Mouse (Mus musculus): ENCODE results near the gene Bend6. TPM values are rescaled to one million over a fixed set of nuclear protein-coding genes. Genes with fewer than 3 reads are reported as not detected.
"Not testable (repeated sequence)": the region's sequence is repeated elsewhere in the genome, so short reads cannot be mapped to it uniquely, and the experiment has no call there.

Bend6 gene
- total and polyA plus RNA-seq, 2 experiments from 2014 or later: 96.7 to 124 TPM

DNA sequence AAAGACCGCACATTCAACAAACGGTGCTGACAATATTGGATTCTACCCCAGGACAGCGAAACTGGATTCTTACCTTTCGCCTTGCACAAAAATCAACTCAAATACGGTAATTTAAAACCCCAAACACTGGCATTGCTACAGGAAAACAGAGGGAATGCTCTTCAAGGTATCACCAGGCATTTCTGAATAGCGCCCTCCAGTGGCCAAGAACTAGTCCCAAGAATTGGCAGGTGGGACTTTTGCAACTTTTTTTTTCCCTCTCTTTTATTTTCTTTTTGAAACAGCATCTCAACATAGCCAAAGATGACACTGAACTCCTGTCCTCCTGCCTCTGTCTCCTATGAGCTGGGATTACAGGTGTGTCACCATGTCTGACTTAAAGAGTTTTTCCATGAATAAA is 31.9 kb downstream of the Bend6 start:
- Histone ChIP-seq H3K4me2 (ENCODE audit: low read depth) (no peak overlapping the region), H3K4me1 (ENCODE audit: insufficient read depth) (no peaks in the 10 kb centered on the region), H3K9me3 (ENCODE audit: low read length) (no peaks in the 10 kb centered on the region), H3K9ac (no peak overlapping the region), H3K27me3 (ENCODE audit: insufficient read depth, low read length) (no peaks in the 10 kb centered on the region), H3K4me3 (ENCODE audit: low read depth, low read length) (no peak overlapping the region), H3K27ac (ENCODE audit: low read depth, low read length) (no peak overlapping the region), H3K36me3 (ENCODE audit: insufficient read depth) (no peaks in the 10 kb centered on the region)
- WGBS: 54% methylated on average over 6 of the region's 6 CpGs
- DNase-seq (peak; percentile 20), ATAC-seq (no peak)
- TF ChIP-seq CTCF (IDR thresholded peaks at IDR 0.05; ENCODE audit: low read depth): peak; percentile 48

DNA sequence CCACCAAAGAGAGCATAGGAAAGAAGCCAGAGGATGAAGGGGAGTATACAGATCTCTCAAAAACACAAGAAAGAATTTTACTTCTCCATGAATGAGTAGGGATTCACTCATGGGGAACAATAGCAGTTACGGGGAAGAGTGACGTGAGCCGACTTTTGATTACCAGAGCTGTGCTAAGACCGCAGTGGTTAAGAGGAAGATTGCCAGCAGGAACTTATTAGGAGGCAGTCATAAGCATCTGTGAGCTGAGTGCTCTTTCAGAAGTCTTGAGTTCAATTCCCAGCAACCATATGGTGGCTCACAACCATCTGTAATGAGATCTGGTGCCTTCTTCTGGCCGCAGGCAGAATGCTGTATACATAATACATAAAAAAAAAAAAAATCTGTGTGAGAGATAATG is 34.1 kb downstream of the Bend6 start:
- no peaks in the 10 kb centered on the region for H3K27me3 ChIP-seq (ENCODE audit: insufficient read depth, low read length)
- H3K4me3 ChIP-seq (ENCODE audit: low read depth, low read length): no peak overlapping the region
- peak; percentile 50 for DNase-seq
- peak; percentile 50; the same call in 1 of the 2 replicates for ATAC-seq
- no peak overlapping the region for H3K27ac ChIP-seq (ENCODE audit: low read depth, low read length)
- TF ChIP-seq CTCF (IDR thresholded peaks at IDR 0.05; ENCODE audit: low read depth): no peak
- H3K36me3 ChIP-seq (ENCODE audit: insufficient read depth): no peaks in the 10 kb centered on the region
- no peaks in the 10 kb centered on the region for H3K9me3 ChIP-seq (ENCODE audit: low read length)
- no peak overlapping the region for H3K4me2 ChIP-seq (ENCODE audit: low read depth)
- H3K4me1 ChIP-seq (ENCODE audit: insufficient read depth): no peaks in the 10 kb centered on the region
- WGBS: 60% methylated on average over 5 of the region's 5 CpGs
- no peak overlapping the region for H3K9ac ChIP-seq

DNA sequence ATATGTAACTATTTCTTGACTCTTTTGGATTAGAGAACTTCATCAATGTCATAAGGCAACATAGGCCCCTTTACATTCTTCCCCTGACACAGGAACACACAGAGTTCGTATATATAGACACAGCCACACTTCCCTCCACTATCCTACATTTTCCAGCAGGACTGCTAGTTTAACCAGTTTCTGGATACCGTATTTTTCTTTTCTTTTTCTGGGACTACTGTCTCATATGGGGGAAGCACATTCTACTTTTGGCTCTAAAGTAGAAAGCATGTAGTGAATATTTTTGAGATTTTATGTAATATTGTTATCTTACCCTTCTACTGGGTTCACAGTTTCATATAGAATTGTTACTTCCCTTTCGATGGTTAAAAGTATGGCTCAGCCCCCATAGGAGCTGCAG is 38.2 kb downstream of the Bend6 start:
- no peak overlapping the region for H3K4me2 ChIP-seq (ENCODE audit: low read depth)
- no peak for TF ChIP-seq CTCF (IDR thresholded peaks at IDR 0.05; ENCODE audit: low read depth)
- ATAC-seq (no peak), DNase-seq (no peak)
- H3K4me3 ChIP-seq (ENCODE audit: low read depth, low read length): no peak overlapping the region
- 88% methylated on average over 3 of the region's 3 CpGs for WGBS
- H3K4me1 ChIP-seq (ENCODE audit: insufficient read depth): no peaks in the 10 kb centered on the region
- H3K27ac ChIP-seq (ENCODE audit: low read depth, low read length): no peak overlapping the region
- no peaks in the 10 kb centered on the region for H3K27me3 ChIP-seq (ENCODE audit: insufficient read depth, low read length)
- no peaks in the 10 kb centered on the region for H3K9me3 ChIP-seq (ENCODE audit: low read length)
- no peaks in the 10 kb centered on the region for H3K36me3 ChIP-seq (ENCODE audit: insufficient read depth)
- H3K9ac ChIP-seq: no peak overlapping the region

DNA sequence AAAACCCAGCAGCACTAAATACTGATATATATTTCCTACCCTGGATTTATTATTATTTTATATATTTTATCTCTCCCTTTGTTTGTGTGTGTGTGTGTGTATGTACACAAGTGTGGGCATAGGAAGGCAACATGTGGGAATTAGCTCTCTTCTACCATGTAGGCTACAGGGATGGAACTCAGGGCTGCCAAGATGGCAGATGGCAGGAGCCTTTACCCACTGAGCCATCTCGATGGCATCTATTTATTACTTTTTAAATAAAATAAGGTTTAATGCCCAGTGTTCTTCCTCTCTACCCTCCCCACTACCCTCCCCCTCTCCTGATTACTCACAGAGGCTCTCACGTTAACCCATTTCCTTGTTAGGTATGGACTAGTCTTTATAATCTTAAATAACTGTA is 38.6 kb downstream of the Bend6 start:
- ATAC-seq (no peak), DNase-seq (no peak)
- no peak overlapping the region for H3K27ac ChIP-seq (ENCODE audit: low read depth, low read length)
- H3K9me3 ChIP-seq (ENCODE audit: low read length): no peaks in the 10 kb centered on the region
- H3K36me3 ChIP-seq (ENCODE audit: insufficient read depth): no peaks in the 10 kb centered on the region
- WGBS: 77% methylated on average over 2 of the region's 2 CpGs
- H3K27me3 ChIP-seq (ENCODE audit: insufficient read depth, low read length): no peaks in the 10 kb centered on the region
- no peak for TF ChIP-seq CTCF (IDR thresholded peaks at IDR 0.05; ENCODE audit: low read depth)
- H3K4me2 ChIP-seq (ENCODE audit: low read depth): no peak overlapping the region
- H3K9ac ChIP-seq: no peak overlapping the region
- H3K4me1 ChIP-seq (ENCODE audit: insufficient read depth): no peaks in the 10 kb centered on the region
- H3K4me3 ChIP-seq (ENCODE audit: low read depth, low read length): no peak overlapping the region

DNA sequence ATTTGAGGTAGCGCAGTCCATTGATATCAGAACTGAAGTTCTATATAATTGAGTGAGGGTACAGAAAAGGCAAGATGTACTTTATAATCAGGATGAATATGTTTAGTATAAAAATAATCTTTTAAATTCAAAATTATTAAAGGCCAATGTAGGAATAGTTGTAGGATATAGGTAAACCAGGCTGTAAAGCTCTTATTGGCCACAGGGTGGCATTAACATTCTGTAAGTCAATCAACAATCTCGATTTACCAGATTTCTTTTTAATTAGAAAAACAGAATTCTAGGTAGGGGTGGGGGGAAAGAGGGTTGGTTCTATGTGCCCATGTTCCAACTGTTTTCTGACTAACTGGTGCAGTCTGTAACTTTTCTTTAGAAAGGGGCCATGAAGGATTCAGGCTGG is 60.8 kb downstream of the Bend6 start:
- 96% methylated on average over 2 of the region's 2 CpGs for WGBS
- H3K27ac ChIP-seq (ENCODE audit: low read depth, low read length): no peak overlapping the region

DNA sequence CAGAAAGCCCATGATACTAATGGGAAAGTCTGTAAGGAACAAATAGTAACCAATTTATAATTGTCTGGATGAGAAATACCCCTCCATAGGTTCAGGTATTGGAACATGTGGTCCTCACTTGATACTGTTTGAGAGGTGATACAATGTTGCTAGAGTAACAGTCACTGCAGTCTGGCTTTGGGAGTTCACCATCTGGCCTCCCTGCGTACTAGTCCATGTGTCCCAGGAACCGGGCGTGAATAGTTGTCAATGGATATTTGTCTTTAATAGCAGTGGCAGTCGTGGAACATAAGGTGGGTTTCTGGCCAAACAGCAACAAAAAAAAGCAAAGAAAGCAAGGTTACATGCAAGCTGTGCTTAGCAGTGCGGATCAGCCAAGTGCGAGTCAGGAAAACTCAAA is 63.8 kb downstream of the Bend6 start:
- Histone ChIP-seq H3K36me3 (ENCODE audit: insufficient read depth) (no peaks in the 10 kb centered on the region), H3K4me3 (ENCODE audit: low read depth, low read length) (no peak overlapping the region), H3K27me3 (ENCODE audit: insufficient read depth, low read length) (no peaks in the 10 kb centered on the region), H3K9me3 (ENCODE audit: low read length) (no peaks in the 10 kb centered on the region), H3K27ac (ENCODE audit: low read depth, low read length) (no peak overlapping the region), H3K4me1 (ENCODE audit: insufficient read depth) (no peaks in the 10 kb centered on the region), H3K9ac (no peak overlapping the region), H3K4me2 (ENCODE audit: low read depth) (no peak overlapping the region)
- TF ChIP-seq CTCF (IDR thresholded peaks at IDR 0.05; ENCODE audit: low read depth): no peak
- ATAC-seq (no peak), DNase-seq (peak; percentile 8)
- WGBS: 46% methylated on average over 6 of the region's 6 CpGs

More for the DNA sequence above, 60.8 kb downstream of the Bend6 start:
- H3K27me3 ChIP-seq (ENCODE audit: insufficient read depth, low read length): no peaks in the 10 kb centered on the region
- no peak overlapping the region for H3K4me3 ChIP-seq (ENCODE audit: low read depth, low read length)
- ATAC-seq (no peak), DNase-seq (no peak)
- H3K9me3 ChIP-seq (ENCODE audit: low read length): no peaks in the 10 kb centered on the region
- no peak overlapping the region for H3K4me2 ChIP-seq (ENCODE audit: low read depth)
- peak; percentile 16; the same call in 1 of the 2 replicates for TF ChIP-seq CTCF (IDR thresholded peaks at IDR 0.05; ENCODE audit: low read depth)
- no peaks in the 10 kb centered on the region for H3K4me1 ChIP-seq (ENCODE audit: insufficient read depth)
- H3K9ac ChIP-seq: no peak overlapping the region
- no peaks in the 10 kb centered on the region for H3K36me3 ChIP-seq (ENCODE audit: insufficient read depth)

DNA sequence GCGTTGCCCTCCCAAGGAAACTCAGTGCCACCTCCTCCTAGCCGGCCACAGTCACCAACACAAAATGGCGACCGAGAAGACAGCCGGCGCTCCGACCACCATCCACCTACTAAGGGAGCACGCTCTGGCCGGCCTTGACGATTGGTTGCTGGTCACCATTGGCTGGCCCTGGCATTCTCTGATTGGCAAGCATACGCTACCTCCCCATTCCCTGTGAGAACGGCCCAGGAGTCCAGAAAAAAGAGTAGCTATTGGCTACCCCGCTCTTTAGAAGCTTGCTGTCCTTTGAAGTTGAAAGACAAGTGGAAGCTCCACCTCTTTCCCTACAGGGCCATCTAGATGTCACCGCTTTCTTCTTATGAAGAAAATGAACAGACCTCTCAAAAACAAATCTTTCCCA is 68.7 kb downstream of the Bend6 start:
- not testable (repeated sequence) for H3K36me3 ChIP-seq (ENCODE audit: insufficient read depth); ATAC-seq; H3K9me3 ChIP-seq (ENCODE audit: low read length); H3K9ac ChIP-seq; H3K4me3 ChIP-seq (ENCODE audit: low read depth, low read length); H3K27me3 ChIP-seq (ENCODE audit: insufficient read depth, low read length); H3K27ac ChIP-seq (ENCODE audit: low read depth, low read length); DNase-seq; H3K4me2 ChIP-seq (ENCODE audit: low read depth); H3K4me1 ChIP-seq (ENCODE audit: insufficient read depth)
- 96% methylated on average over 14 of the region's 14 CpGs for WGBS

DNA sequence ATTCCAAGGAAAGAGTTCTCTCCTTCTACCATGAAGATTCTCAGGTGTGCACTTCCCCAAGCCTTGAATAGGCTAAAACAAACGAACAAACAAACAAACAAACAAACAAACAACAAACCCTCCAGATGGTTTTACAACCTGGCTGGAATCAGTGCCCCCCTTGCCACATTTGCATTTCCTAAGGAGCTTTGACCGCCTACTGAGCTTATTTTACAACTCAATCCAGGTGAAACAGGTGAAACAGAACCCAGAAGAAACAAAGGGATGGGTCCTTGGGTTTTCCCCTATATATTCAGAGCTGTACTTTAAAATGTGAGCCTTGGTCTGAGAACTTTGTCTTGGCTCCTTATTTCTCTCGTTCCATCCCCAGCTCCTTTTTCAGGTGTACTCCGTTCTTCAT is 77.0 kb downstream of the Bend6 start:
- no peaks in the 10 kb centered on the region for H3K27me3 ChIP-seq (ENCODE audit: insufficient read depth, low read length)

More for the DNA sequence above, 77.0 kb downstream of the Bend6 start:
- DNase-seq (no peak), ATAC-seq (no peak)
- TF ChIP-seq CTCF (IDR thresholded peaks at IDR 0.05; ENCODE audit: low read depth): no peak
- Histone ChIP-seq H3K36me3 (ENCODE audit: insufficient read depth) (no peaks in the 10 kb centered on the region), H3K4me3 (ENCODE audit: low read depth, low read length) (no peak overlapping the region), H3K4me1 (ENCODE audit: insufficient read depth) (no peaks in the 10 kb centered on the region), H3K9ac (no peak overlapping the region), H3K9me3 (ENCODE audit: low read length) (peaks cover 8% of the 10 kb centered on the region; the same call in 1 of the 2 replicates), H3K27ac (ENCODE audit: low read depth, low read length) (no peak overlapping the region), H3K4me2 (ENCODE audit: low read depth) (no peak overlapping the region)
- 72% methylated on average over 4 of the region's 4 CpGs for WGBS

Data from forebrain, postnatal 0 days (tissue).